Mouse (Mus musculus): ENCODE data around the gene Tead1. TPM values are rescaled to one million over a fixed set of nuclear protein-coding genes. Genes with fewer than 3 reads are reported as not detected.

The Tead1 gene
- polyA plus RNA-seq, 1 experiment = 25.1 TPM

- Histone ChIP-seq H3K4me3 (ENCODE audit: insufficient read depth, poor library complexity, severe bottlenecking) (no peak overlapping the region), H3K36me3 (ENCODE audit: control insufficient read depth, insufficient read depth) (no peaks in the 10 kb centered on the region), H3K79me3 (ENCODE audit: low read depth) (peaks cover 15% of the 10 kb centered on the region), H3ac (ENCODE audit: control insufficient read depth, insufficient read length, low read depth) (no peak overlapping the region), H3K79me2 (ENCODE audit: control insufficient read depth, insufficient read depth) (peaks cover 21% of the 10 kb centered on the region), H3K27me3 (ENCODE audit: control insufficient read depth, insufficient read depth, insufficient read length) (no peaks in the 10 kb centered on the region)
- TF ChIP-seq MYOD1 (IDR thresholded peaks at IDR 0.05; ENCODE audit: control insufficient read depth, insufficient read length, low read depth) = no peak
- no peak for TF ChIP-seq CTCF (IDR thresholded peaks at IDR 0.05; ENCODE audit: control insufficient read depth, insufficient read depth, insufficient read length)
- no peak for TF ChIP-seq FOSL1 (IDR thresholded peaks at IDR 0.05; ENCODE audit: insufficient read depth, low read length, poor library complexity, severe bottlenecking)
- no peak for TF ChIP-seq MAX (IDR thresholded peaks at IDR 0.05)
- TF ChIP-seq MYOG (IDR thresholded peaks at IDR 0.05; ENCODE audit: control insufficient read depth, extremely low read depth, insufficient read length) = no peak
- no peak for TF ChIP-seq CEBPB (IDR thresholded peaks at IDR 0.05; ENCODE audit: low read depth)
- no peak for TF ChIP-seq USF1 (IDR thresholded peaks at IDR 0.05; ENCODE audit: low read depth)
Observed at GRCm38 (mm10) chr7:112841484-112841883, 162.4 kb downstream of the Tead1 start.

GRCm38 (mm10) chr7:112841886-112842285 lies 162.8 kb downstream of the Tead1 start:
- TF ChIP-seq MYOG (IDR thresholded peaks at IDR 0.05; ENCODE audit: control insufficient read depth, extremely low read depth, insufficient read length) (no peak), MAX (IDR thresholded peaks at IDR 0.05) (no peak), CEBPB (IDR thresholded peaks at IDR 0.05; ENCODE audit: low read depth) (no peak), MYOD1 (IDR thresholded peaks at IDR 0.05; ENCODE audit: control insufficient read depth, insufficient read length, low read depth) (no peak), CTCF (IDR thresholded peaks at IDR 0.05; ENCODE audit: control insufficient read depth, insufficient read depth, insufficient read length) (no peak), FOSL1 (IDR thresholded peaks at IDR 0.05; ENCODE audit: insufficient read depth, low read length, poor library complexity, severe bottlenecking) (no peak), USF1 (IDR thresholded peaks at IDR 0.05; ENCODE audit: low read depth) (no peak)
- Histone ChIP-seq H3K79me2 (ENCODE audit: control insufficient read depth, insufficient read depth) (peaks cover 17% of the 10 kb centered on the region), H3ac (ENCODE audit: control insufficient read depth, insufficient read length, low read depth) (no peak overlapping the region), H3K27me3 (ENCODE audit: control insufficient read depth, insufficient read depth, insufficient read length) (no peaks in the 10 kb centered on the region), H3K36me3 (ENCODE audit: control insufficient read depth, insufficient read depth) (no peaks in the 10 kb centered on the region), H3K79me3 (ENCODE audit: low read depth) (peaks cover 11% of the 10 kb centered on the region), H3K4me3 (ENCODE audit: insufficient read depth, poor library complexity, severe bottlenecking) (no peak overlapping the region)

- TF ChIP-seq CTCF (IDR thresholded peaks at IDR 0.05; ENCODE audit: control insufficient read depth, insufficient read depth, insufficient read length) = no peak
- TF ChIP-seq MYOG (IDR thresholded peaks at IDR 0.05; ENCODE audit: control insufficient read depth, extremely low read depth, insufficient read length) = no peak
- no peak for TF ChIP-seq USF1 (IDR thresholded peaks at IDR 0.05; ENCODE audit: low read depth)
- no peak for TF ChIP-seq FOSL1 (IDR thresholded peaks at IDR 0.05; ENCODE audit: insufficient read depth, low read length, poor library complexity, severe bottlenecking)
- TF ChIP-seq MAX (IDR thresholded peaks at IDR 0.05) = no peak
- TF ChIP-seq MYOD1 (IDR thresholded peaks at IDR 0.05; ENCODE audit: control insufficient read depth, insufficient read length, low read depth) = no peak
- TF ChIP-seq CEBPB (IDR thresholded peaks at IDR 0.05; ENCODE audit: low read depth) = no peak
- Histone ChIP-seq H3K79me2 (ENCODE audit: control insufficient read depth, insufficient read depth) (no peaks in the 10 kb centered on the region), H3K27me3 (ENCODE audit: control insufficient read depth, insufficient read depth, insufficient read length) (no peaks in the 10 kb centered on the region), H3K36me3 (ENCODE audit: control insufficient read depth, insufficient read depth) (peaks cover 13% of the 10 kb centered on the region), H3K79me3 (ENCODE audit: low read depth) (no peaks in the 10 kb centered on the region), H3ac (ENCODE audit: control insufficient read depth, insufficient read length, low read depth) (no peak overlapping the region), H3K4me3 (ENCODE audit: insufficient read depth, poor library complexity, severe bottlenecking) (no peak overlapping the region)
Observed at GRCm38 (mm10) chr7:112851281-112851744, 172.2 kb downstream of the Tead1 start.

GRCm38 (mm10) chr7:112852149-112852839 lies 173.2 kb downstream of the Tead1 start:
- H3K4me3 ChIP-seq (ENCODE audit: insufficient read depth, poor library complexity, severe bottlenecking) = no peak overlapping the region
- H3K27me3 ChIP-seq (ENCODE audit: control insufficient read depth, insufficient read depth, insufficient read length) = no peaks in the 10 kb centered on the region
- no peak for TF ChIP-seq CEBPB (IDR thresholded peaks at IDR 0.05; ENCODE audit: low read depth)
- no peak for TF ChIP-seq MYOG (IDR thresholded peaks at IDR 0.05; ENCODE audit: control insufficient read depth, extremely low read depth, insufficient read length)
- no peak for TF ChIP-seq CTCF (IDR thresholded peaks at IDR 0.05; ENCODE audit: control insufficient read depth, insufficient read depth, insufficient read length)
- no peak for TF ChIP-seq FOSL1 (IDR thresholded peaks at IDR 0.05; ENCODE audit: insufficient read depth, low read length, poor library complexity, severe bottlenecking)
- no peak for TF ChIP-seq USF1 (IDR thresholded peaks at IDR 0.05; ENCODE audit: low read depth)
- no peak for TF ChIP-seq MYOD1 (IDR thresholded peaks at IDR 0.05; ENCODE audit: control insufficient read depth, insufficient read length, low read depth)
- no peak for TF ChIP-seq MAX (IDR thresholded peaks at IDR 0.05)
- no peak overlapping the region for H3ac ChIP-seq (ENCODE audit: control insufficient read depth, insufficient read length, low read depth)
- H3K79me3 ChIP-seq (ENCODE audit: low read depth) = no peaks in the 10 kb centered on the region
- peaks cover 13% of the 10 kb centered on the region for H3K36me3 ChIP-seq (ENCODE audit: control insufficient read depth, insufficient read depth)
- H3K79me2 ChIP-seq (ENCODE audit: control insufficient read depth, insufficient read depth) = no peaks in the 10 kb centered on the region

- Histone ChIP-seq H3K36me3 (ENCODE audit: control insufficient read depth, insufficient read depth) (peaks cover 29% of the 10 kb centered on the region), H3K4me3 (ENCODE audit: insufficient read depth, poor library complexity, severe bottlenecking) (no peak overlapping the region), H3ac (ENCODE audit: control insufficient read depth, insufficient read length, low read depth) (no peak overlapping the region), H3K79me3 (ENCODE audit: low read depth) (no peaks in the 10 kb centered on the region), H3K79me2 (ENCODE audit: control insufficient read depth, insufficient read depth) (no peaks in the 10 kb centered on the region), H3K27me3 (ENCODE audit: control insufficient read depth, insufficient read depth, insufficient read length) (no peaks in the 10 kb centered on the region)
- TF ChIP-seq MYOD1 (IDR thresholded peaks at IDR 0.05; ENCODE audit: control insufficient read depth, insufficient read length, low read depth) = no peak
- TF ChIP-seq FOSL1 (IDR thresholded peaks at IDR 0.05; ENCODE audit: insufficient read depth, low read length, poor library complexity, severe bottlenecking) = no peak
- TF ChIP-seq CTCF (IDR thresholded peaks at IDR 0.05; ENCODE audit: control insufficient read depth, insufficient read depth, insufficient read length) = no peak
- TF ChIP-seq CEBPB (IDR thresholded peaks at IDR 0.05; ENCODE audit: low read depth) = no peak
- TF ChIP-seq MAX (IDR thresholded peaks at IDR 0.05) = no peak
- TF ChIP-seq USF1 (IDR thresholded peaks at IDR 0.05; ENCODE audit: low read depth) = no peak
- TF ChIP-seq MYOG (IDR thresholded peaks at IDR 0.05; ENCODE audit: control insufficient read depth, extremely low read depth, insufficient read length) = no peak
Observed at GRCm38 (mm10) chr7:112853857-112854256, 174.7 kb downstream of the Tead1 start.

Data from C2C12 (cell line).